Mouse (Mus musculus): Measurements from ENCODE around the gene Tfcp2.

DNA sequence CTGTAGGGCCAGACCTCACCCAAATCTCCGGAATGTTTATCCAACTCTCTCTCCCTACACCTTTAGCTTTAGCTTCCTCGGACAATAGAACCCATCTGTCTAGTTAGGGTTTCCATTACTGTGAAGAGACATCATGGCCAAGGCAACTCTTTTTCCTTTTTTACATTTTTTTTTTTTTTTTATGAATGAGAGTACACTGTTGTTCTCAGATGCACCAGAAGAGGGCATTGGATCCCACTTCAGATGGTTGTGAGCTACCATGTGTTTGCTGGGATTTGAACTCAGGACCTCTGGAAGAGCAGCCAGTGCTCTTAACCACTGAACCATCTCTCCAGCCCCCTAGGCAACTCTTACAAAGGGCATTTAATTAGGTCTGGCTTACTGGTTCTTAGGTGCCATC lies 86.4 kb downstream of the Tfcp2 start:
- TF ChIP-seq USF1 (IDR thresholded peaks at IDR 0.05; ENCODE audit: low read depth) (no peak), CTCF (IDR thresholded peaks at IDR 0.05; ENCODE audit: control insufficient read depth, insufficient read depth, insufficient read length) (no peak)

Data from C2C12 (cell line).